Mouse (Mus musculus): ENCODE measurements around the gene Rpl9-ps6. TPM values are rescaled to one million over a fixed set of nuclear protein-coding genes. Genes with fewer than 3 reads are reported as not detected.
"Not testable (repeated sequence)": the region's sequence is repeated elsewhere in the genome, so short reads cannot be mapped to it uniquely, and the experiment has no call there.

Rpl9-ps6 gene
- polyA plus RNA-seq, 1 experiment from 2014 or later: 83.5 TPM

DNA sequence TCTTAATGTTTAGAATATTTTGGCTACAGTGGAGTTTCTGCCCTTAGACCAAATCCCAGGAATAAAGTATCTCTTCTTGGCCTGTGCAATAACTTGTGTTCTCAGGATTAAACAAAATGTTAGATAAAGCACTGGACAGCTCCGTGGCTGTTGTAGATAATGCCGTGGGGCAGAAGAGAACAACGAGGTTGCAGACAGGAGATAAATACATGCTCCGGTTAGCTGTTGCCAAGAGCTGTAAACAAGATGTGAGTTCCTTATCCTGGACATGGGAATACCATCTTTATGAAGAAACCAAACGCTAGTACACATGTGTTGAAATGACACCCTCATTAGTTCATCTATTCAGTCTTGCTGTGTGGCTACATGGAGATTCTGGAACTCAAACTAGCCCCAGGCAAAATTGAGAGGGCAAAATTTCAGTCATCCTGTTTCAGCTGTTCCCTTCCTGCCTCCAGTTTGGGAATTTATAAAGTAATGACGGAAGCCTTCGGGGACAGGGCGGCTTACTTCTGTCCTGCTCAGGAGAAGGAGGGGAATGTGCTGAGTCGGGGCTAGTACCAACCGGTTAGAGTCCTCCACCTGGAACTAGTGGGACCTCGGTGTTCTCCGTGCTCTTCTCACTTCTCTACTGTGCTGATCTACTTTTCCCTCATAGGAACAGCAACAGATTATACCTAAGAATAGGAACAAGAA, 9.8 kb upstream of the Rpl9-ps6 start:
- H3K27me3 ChIP-seq (ENCODE audit: control insufficient read depth, insufficient read depth, low read length): no peaks in the 10 kb centered on the region
- H3K4me3 ChIP-seq (ENCODE audit: low read depth, low read length): no peak overlapping the region
- H3K36me3 ChIP-seq (ENCODE audit: control insufficient read depth, insufficient read depth, low read length): no peaks in the 10 kb centered on the region
- no peaks in the 10 kb centered on the region for H3K9me3 ChIP-seq (replicated peaks; ENCODE audit: control insufficient read depth, low read length)
- 0 out of 2 replicates have a peak overlapping the region, but pooled peaks have one; percentile 23 for H3K9ac ChIP-seq (ENCODE audit: low read depth, low read length)
- H3K4me2 ChIP-seq: no peak overlapping the region
- WGBS (ENCODE audit: insufficient replicate concordance): 60% methylated on average over 12 of the region's 12 CpGs
- H3K4me1 ChIP-seq (ENCODE audit: control insufficient read depth, insufficient read depth, low read length): 0 out of 2 replicates have a peak, but pooled peaks cover 3% of the 10 kb centered on the region
- ATAC-seq (replicated peaks; ENCODE audit: insufficient number of reproducible peaks, low FRiP score, low TSS enrichment): peak; percentile 84
- H3K27ac ChIP-seq (ENCODE audit: low read depth, low read length): peak overlapping the region; percentile 78

- H3K27ac ChIP-seq (ENCODE audit: low read depth, low read length): no peak overlapping the region
- WGBS (ENCODE audit: insufficient replicate concordance): 85% methylated on average over 13 of the region's 13 CpGs
- ATAC-seq (replicated peaks; ENCODE audit: insufficient number of reproducible peaks, low FRiP score, low TSS enrichment): no peak
Observed at GRCm38 (mm10) chr19:32470570-32471263, 4.3 kb upstream of the Rpl9-ps6 start.

GRCm38 (mm10) chr19:32470059-32470497, 3.7 kb upstream of the Rpl9-ps6 start:
- no peaks in the 10 kb centered on the region for H3K9me3 ChIP-seq (replicated peaks; ENCODE audit: control insufficient read depth, low read length)
- H3K4me1 ChIP-seq (ENCODE audit: control insufficient read depth, insufficient read depth, low read length): no peaks in the 10 kb centered on the region
- no peak overlapping the region for H3K4me3 ChIP-seq (ENCODE audit: low read depth, low read length)
- WGBS (ENCODE audit: insufficient replicate concordance): 42% methylated on average over 6 of the region's 6 CpGs
- H3K4me2 ChIP-seq: no peak overlapping the region
- no peaks in the 10 kb centered on the region for H3K27me3 ChIP-seq (ENCODE audit: control insufficient read depth, insufficient read depth, low read length)
- no peak overlapping the region for H3K27ac ChIP-seq (ENCODE audit: low read depth, low read length)
- ATAC-seq (replicated peaks; ENCODE audit: insufficient number of reproducible peaks, low FRiP score, low TSS enrichment): no peak
- no peak overlapping the region for H3K9ac ChIP-seq (ENCODE audit: low read depth, low read length)
- no peaks in the 10 kb centered on the region for H3K36me3 ChIP-seq (ENCODE audit: control insufficient read depth, insufficient read depth, low read length)

More at GRCm38 (mm10) chr19:32470570-32471263, 4.3 kb upstream of the Rpl9-ps6 start:
- Histone ChIP-seq H3K4me2 (no peak overlapping the region), H3K4me1 (ENCODE audit: control insufficient read depth, insufficient read depth, low read length) (no peaks in the 10 kb centered on the region), H3K4me3 (ENCODE audit: low read depth, low read length) (no peak overlapping the region), H3K36me3 (ENCODE audit: control insufficient read depth, insufficient read depth, low read length) (no peaks in the 10 kb centered on the region), H3K27me3 (ENCODE audit: control insufficient read depth, insufficient read depth, low read length) (no peaks in the 10 kb centered on the region), H3K9me3 (replicated peaks; ENCODE audit: control insufficient read depth, low read length) (no peaks in the 10 kb centered on the region), H3K9ac (ENCODE audit: low read depth, low read length) (no peak overlapping the region)

DNA sequence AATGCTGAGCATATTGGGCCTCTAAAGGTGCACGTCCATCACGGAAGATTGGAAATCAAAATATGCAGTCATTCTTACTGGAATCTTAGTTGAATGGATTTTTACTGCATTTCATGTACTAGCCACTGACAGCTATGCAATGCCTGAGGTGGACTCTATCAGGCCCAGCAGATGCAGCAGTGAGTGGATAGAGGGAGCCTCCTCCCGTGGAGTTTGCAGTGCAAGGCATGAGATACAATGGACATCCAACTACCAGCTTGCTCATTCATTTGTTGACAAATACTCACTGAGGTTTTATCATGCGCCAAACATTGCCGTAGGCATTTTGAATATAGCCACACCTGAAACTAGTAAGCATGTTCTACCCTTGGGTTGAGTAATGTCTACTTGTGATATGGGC, 947 bp upstream of the Rpl9-ps6 start:
- Histone ChIP-seq H3K27ac (ENCODE audit: low read depth, low read length) (no peak overlapping the region), H3K4me3 (ENCODE audit: low read depth, low read length) (no peak overlapping the region), H3K4me2 (no peak overlapping the region), H3K9ac (ENCODE audit: low read depth, low read length) (no peak overlapping the region), H3K9me3 (replicated peaks; ENCODE audit: control insufficient read depth, low read length) (no peaks in the 10 kb centered on the region), H3K27me3 (ENCODE audit: control insufficient read depth, insufficient read depth, low read length) (no peaks in the 10 kb centered on the region), H3K36me3 (ENCODE audit: control insufficient read depth, insufficient read depth, low read length) (no peaks in the 10 kb centered on the region), H3K4me1 (ENCODE audit: control insufficient read depth, insufficient read depth, low read length) (no peaks in the 10 kb centered on the region)
- no peak for ATAC-seq (replicated peaks; ENCODE audit: insufficient number of reproducible peaks, low FRiP score, low TSS enrichment)
- WGBS (ENCODE audit: insufficient replicate concordance): 83% methylated on average over 5 of the region's 5 CpGs

- ATAC-seq (replicated peaks; ENCODE audit: insufficient number of reproducible peaks, low FRiP score, low TSS enrichment): no peak
Observed at GRCm38 (mm10) chr19:32465228-32465627, 1.1 kb downstream of the Rpl9-ps6 start.

GRCm38 (mm10) chr19:32463037-32463436, 3.3 kb downstream of the Rpl9-ps6 start:
- H3K4me3 ChIP-seq (ENCODE audit: low read depth, low read length): no peak overlapping the region
- no peak overlapping the region for H3K27ac ChIP-seq (ENCODE audit: low read depth, low read length)
- H3K36me3 ChIP-seq (ENCODE audit: control insufficient read depth, insufficient read depth, low read length): no peaks in the 10 kb centered on the region
- H3K4me2 ChIP-seq: no peak overlapping the region
- ATAC-seq (replicated peaks; ENCODE audit: insufficient number of reproducible peaks, low FRiP score, low TSS enrichment): no peak
- H3K27me3 ChIP-seq (ENCODE audit: control insufficient read depth, insufficient read depth, low read length): no peaks in the 10 kb centered on the region
- no peaks in the 10 kb centered on the region for H3K4me1 ChIP-seq (ENCODE audit: control insufficient read depth, insufficient read depth, low read length)
- WGBS (ENCODE audit: insufficient replicate concordance): 92% methylated on average over 6 of the region's 6 CpGs
- no peaks in the 10 kb centered on the region for H3K9me3 ChIP-seq (replicated peaks; ENCODE audit: control insufficient read depth, low read length)
- no peak overlapping the region for H3K9ac ChIP-seq (ENCODE audit: low read depth, low read length)

More at GRCm38 (mm10) chr19:32465228-32465627, 1.1 kb downstream of the Rpl9-ps6 start:
- H3K4me3 ChIP-seq (ENCODE audit: low read depth, low read length): no peak overlapping the region
- H3K9ac ChIP-seq (ENCODE audit: low read depth, low read length): no peak overlapping the region
- H3K27ac ChIP-seq (ENCODE audit: low read depth, low read length): no peak overlapping the region
- H3K4me1 ChIP-seq (ENCODE audit: control insufficient read depth, insufficient read depth, low read length): no peaks in the 10 kb centered on the region
- H3K36me3 ChIP-seq (ENCODE audit: control insufficient read depth, insufficient read depth, low read length): no peaks in the 10 kb centered on the region
- no peak overlapping the region for H3K4me2 ChIP-seq
- no peaks in the 10 kb centered on the region for H3K9me3 ChIP-seq (replicated peaks; ENCODE audit: control insufficient read depth, low read length)
- 68% methylated on average over 4 of the region's 4 CpGs for WGBS (ENCODE audit: insufficient replicate concordance)
- no peaks in the 10 kb centered on the region for H3K27me3 ChIP-seq (ENCODE audit: control insufficient read depth, insufficient read depth, low read length)

DNA sequence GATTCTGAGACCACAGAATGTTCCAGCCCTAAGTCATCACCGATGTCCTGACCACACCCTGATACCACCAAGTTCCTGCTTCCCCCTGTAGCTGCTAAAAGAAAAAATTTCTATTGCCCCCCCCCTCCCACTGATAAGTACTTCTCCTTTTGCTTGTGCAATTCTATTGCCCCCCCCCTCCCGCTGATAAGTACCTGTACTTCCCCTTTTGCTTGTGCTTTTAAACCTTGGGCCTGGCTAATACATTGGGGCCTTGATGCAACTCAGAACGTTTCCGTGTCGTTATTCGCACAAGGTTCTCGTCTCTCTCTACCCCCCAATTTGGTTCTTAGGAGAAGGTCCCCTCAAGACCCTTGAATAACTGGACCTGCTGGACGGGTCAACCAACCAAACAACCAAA, 8.7 kb downstream of the Rpl9-ps6 start:
- not testable (repeated sequence) for H3K27ac ChIP-seq (ENCODE audit: low read depth, low read length); H3K9me3 ChIP-seq (replicated peaks; ENCODE audit: control insufficient read depth, low read length); H3K36me3 ChIP-seq (ENCODE audit: control insufficient read depth, insufficient read depth, low read length); H3K4me2 ChIP-seq; H3K4me1 ChIP-seq (ENCODE audit: control insufficient read depth, insufficient read depth, low read length); H3K4me3 ChIP-seq (ENCODE audit: low read depth, low read length); ATAC-seq (replicated peaks; ENCODE audit: insufficient number of reproducible peaks, low FRiP score, low TSS enrichment); H3K27me3 ChIP-seq (ENCODE audit: control insufficient read depth, insufficient read depth, low read length); H3K9ac ChIP-seq (ENCODE audit: low read depth, low read length)
- 76% methylated on average over 8 of the region's 8 CpGs for WGBS (ENCODE audit: insufficient replicate concordance)

DNA sequence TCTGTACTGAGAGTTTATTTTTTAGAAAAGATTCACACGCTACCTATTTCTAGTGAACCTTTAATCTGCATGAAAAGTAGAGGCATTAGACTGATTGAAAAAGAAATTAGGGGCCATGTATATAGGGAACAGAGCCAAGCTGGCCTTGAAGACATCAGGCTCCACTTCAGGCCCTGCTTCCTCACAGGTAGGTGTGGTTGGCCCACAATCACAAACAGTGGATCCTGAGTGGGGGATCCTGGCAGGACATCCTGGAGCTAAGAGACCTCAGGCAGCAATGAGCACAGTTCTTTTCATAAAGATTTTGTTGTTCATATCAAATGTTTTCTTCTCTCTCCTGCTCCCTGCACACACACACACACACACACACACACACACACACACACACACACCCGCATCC, 9.6 kb downstream of the Rpl9-ps6 start:
- H3K4me3 ChIP-seq (ENCODE audit: low read depth, low read length): no peak overlapping the region
- no peak overlapping the region for H3K9ac ChIP-seq (ENCODE audit: low read depth, low read length)
- H3K27me3 ChIP-seq (ENCODE audit: control insufficient read depth, insufficient read depth, low read length): no peaks in the 10 kb centered on the region
- no peaks in the 10 kb centered on the region for H3K36me3 ChIP-seq (ENCODE audit: control insufficient read depth, insufficient read depth, low read length)
- 66% methylated on average over 2 of the region's 2 CpGs for WGBS (ENCODE audit: insufficient replicate concordance)
- H3K4me2 ChIP-seq: no peak overlapping the region
- no peak for ATAC-seq (replicated peaks; ENCODE audit: insufficient number of reproducible peaks, low FRiP score, low TSS enrichment)
- no peak overlapping the region for H3K27ac ChIP-seq (ENCODE audit: low read depth, low read length)
- H3K4me1 ChIP-seq (ENCODE audit: control insufficient read depth, insufficient read depth, low read length): no peaks in the 10 kb centered on the region
- H3K9me3 ChIP-seq (replicated peaks; ENCODE audit: control insufficient read depth, low read length): no peaks in the 10 kb centered on the region
